Mouse (Mus musculus) testis, adult 2 months (tissue): ENCODE measurements around the gene Hcn3. TPM values are rescaled to one million over a fixed set of nuclear protein-coding genes. Genes with fewer than 3 reads are reported as not detected.
A peak's percentile ranks its signal among the peaks of the same experiment; 100 is the strongest.

Experiments
- H3K27ac ChIP-seq: fragments of 200-500 bp; 2 replicates; pipeline ENCODE4 v1.5.1; 2012; ENCODE audit warnings: low read depth, low read length; ENCODE audit not compliant: control insufficient read depth, insufficient read depth
- H3K27me3 ChIP-seq: fragments of 200-500 bp; 2 replicates; pipeline ENCODE4 v1.6.1; 2012; ENCODE audit warnings: mild to moderate bottlenecking, low read length, moderate library complexity; ENCODE audit not compliant: control insufficient read depth, insufficient read depth
- H3K36me3 ChIP-seq: fragments of 200-500 bp; 2 replicates; pipeline ENCODE4 v1.6.1; 2012; ENCODE audit warnings: mild to moderate bottlenecking, low read length; ENCODE audit not compliant: control insufficient read depth, insufficient read depth
- H3K4me1 ChIP-seq: fragments of 200-500 bp; 2 replicates; pipeline ENCODE4 v1.6.1; 2012; ENCODE audit warnings: low read length; ENCODE audit not compliant: control insufficient read depth, insufficient read depth
- H3K4me3 ChIP-seq: fragments of 200-500 bp; 2 replicates; pipeline ENCODE4 v1.5.1; 2012; ENCODE audit warnings: low read depth, mild to moderate bottlenecking, low read length, moderate library complexity, mixed read lengths; ENCODE audit not compliant: control insufficient read depth
- CTCF ChIP-seq: fragments of 200-500 bp; IDR thresholded peaks from 2 replicates; pipeline ENCODE4 v1.5.1; 2012; ENCODE audit warnings: low read depth, mild to moderate bottlenecking, inconsistent platforms, low read length, moderate library complexity; ENCODE audit not compliant: control insufficient read depth, insufficient read depth, insufficient replicate concordance
- POLR2A ChIP-seq: fragments of 200-500 bp; IDR thresholded peaks from 2 replicates; pipeline ENCODE4 v1.6.1; 2012; ENCODE audit warnings: low read depth, mild to moderate bottlenecking, inconsistent platforms, low read length, moderate library complexity; ENCODE audit not compliant: control insufficient read depth
- polyA plus RNA-seq: library from polyadenylated mRNA; depleted of rRNA; stranded (reverse); fragments of >200 nt; gene quantifications from 2 replicates; pipeline ENCODE4 v1.2.3, GENCODE M21; 2012

Hcn3 gene
- polyA plus RNA-seq, 1 experiment, result 2.2 TPM

DNA sequence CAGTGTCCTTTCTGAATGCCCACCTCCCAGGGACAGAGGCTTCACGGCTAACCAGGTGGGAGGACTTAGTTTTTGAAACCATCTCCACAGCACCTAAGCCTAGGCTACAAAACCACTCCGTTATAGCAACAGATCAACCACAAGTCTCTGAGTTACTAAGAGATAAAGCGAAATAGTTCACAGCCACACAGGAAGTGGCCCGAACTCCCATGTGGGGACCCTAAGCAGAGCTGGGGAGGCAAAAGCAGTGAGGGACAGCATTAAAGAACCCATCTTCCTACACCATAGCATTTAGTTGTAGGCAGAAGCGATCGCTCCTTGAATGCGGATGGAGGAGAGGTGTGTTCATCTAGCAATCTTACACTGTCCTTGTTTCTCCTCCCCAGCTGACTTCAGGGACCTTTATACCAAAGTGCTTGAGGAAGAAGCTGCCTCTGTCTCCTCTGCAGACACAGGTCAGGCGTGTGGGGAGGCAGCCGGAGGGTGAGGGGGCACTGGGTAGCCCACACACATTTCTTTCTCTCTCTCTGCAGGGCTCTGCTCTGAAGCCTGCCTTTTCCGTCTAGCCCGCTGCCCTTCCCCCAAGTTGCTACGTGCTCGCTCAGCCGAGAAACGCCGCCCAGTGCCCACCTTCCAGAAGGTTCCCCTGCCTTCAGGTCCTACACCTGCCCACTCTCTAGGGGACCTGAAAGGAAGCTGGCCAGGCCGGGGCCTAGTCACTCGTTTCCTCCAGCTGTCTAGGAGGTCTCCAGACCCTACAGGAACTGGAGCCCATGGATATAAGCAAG lies 27.9 kb upstream of the Hcn3 start:
- Histone ChIP-seq H3K4me3 (no peak overlapping the region), H3K4me1 (peaks cover 12% of the 10 kb centered on the region), H3K27ac (no peak overlapping the region), H3K36me3 (no peaks in the 10 kb centered on the region), H3K27me3 (no peaks in the 10 kb centered on the region)
- no peak for TF ChIP-seq CTCF
- TF ChIP-seq POLR2A, result no peak

DNA sequence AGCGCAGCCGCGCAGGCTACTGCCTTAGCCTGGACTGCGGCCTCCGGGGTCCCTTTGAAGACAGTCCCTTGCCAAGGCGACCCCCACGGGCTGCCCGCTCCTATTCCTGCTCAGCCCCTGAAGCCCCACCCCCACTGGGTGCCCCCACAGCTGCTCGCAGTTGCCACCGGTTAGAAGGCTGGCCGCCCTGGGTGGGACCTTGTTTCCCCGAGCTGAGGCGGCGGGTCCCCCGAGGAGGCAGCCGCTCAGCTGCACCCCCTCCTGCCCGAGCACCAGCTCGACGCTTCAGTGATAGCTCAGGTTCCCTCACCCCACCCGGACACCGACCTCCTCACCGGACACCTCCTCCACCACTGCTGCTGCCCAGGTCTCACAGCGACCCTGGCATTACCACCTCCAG lies 27.2 kb upstream of the Hcn3 start:
- H3K27me3 ChIP-seq, result no peaks in the 10 kb centered on the region
- no peaks in the 10 kb centered on the region for H3K36me3 ChIP-seq

DNA sequence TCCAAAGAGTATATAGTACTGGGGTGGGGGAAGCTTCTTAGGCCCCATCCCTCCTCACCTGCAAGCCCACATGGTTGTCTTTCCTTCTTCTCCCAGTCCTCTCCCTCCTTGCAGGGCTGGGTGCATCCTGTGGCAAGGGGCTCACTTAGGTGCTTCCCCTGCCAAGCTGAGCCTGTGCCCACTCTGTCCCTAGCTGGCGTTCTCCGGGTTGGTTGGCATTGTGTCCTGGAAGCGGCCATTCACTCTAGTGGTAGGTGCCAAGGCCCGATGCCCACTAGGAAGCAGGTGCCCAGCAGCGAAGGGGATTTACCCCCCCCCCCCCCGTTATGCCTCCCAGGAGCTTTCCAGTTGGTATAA lies 23.9 kb upstream of the Hcn3 start:
- Histone ChIP-seq H3K36me3 (no peaks in the 10 kb centered on the region; the same call in 1 of the 2 replicates), H3K4me3 (no peak overlapping the region), H3K4me1 (peaks cover 14% of the 10 kb centered on the region), H3K27me3 (no peaks in the 10 kb centered on the region), H3K27ac (no peak overlapping the region)
- TF ChIP-seq CTCF (no peak), POLR2A (no peak)

More for the DNA sequence above, 27.2 kb upstream of the Hcn3 start:
- TF ChIP-seq CTCF, result no peak
- TF ChIP-seq POLR2A, result no peak
- no peak overlapping the region for H3K27ac ChIP-seq
- peak overlapping the region; percentile 10 for H3K4me3 ChIP-seq
- H3K4me1 ChIP-seq, result peaks cover 14% of the 10 kb centered on the region

DNA sequence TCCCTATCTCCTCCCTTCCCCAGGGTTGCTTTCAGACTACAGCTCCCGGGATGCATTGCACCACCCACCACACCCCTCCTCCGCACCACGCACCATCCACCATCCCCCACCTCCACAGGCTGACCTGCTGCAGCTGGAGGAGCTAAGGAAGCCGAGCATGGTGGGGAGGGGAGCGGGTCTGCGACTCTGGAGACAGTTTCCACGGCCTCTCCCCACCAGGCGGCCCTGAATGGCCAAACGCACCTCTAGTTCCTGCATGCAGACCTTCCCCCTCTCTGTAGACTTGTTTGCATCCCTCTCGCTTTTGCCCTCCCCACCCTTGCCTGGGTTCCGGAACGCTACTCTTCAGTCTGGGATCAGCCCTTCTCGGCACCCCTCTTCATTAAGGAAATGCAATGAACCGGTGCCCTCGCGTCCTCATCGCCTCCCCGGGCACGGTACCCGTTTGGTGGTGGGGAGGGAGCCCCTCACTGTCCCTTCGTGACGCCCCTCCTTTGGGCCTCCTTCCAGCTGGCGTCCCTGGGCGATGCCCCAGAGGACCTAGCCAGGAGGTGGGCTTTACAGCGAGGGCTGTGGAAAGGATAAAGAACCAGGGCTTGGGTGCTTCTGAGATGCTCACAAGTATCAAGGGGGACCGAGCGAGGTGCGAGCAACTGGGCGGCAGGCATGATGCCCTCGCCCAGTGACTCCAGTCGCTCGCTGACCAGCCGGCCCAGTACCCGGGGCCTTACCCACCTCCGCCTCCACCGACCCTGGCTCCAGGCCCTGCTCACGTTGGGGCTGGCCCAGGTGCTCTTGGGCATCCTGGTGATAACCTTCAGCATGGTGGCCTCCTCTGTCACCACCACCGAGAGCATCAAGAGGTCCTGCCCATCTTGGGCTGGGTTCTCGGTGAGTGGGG lies 23.3 kb upstream of the Hcn3 start, which contains the start of gene Fam189b:
TSS of gene Fam189b (plus strand) at position 86 of the 901 bp plus-strand sequence.
- Histone ChIP-seq H3K36me3 (no peaks in the 10 kb centered on the region; the same call in 1 of the 2 replicates), H3K4me1 (peaks cover 14% of the 10 kb centered on the region), H3K27me3 (no peaks in the 10 kb centered on the region), H3K4me3 (peak within 1 kb of the TSS; percentile 78), H3K27ac (no peak within 1 kb of the TSS)
- TF ChIP-seq POLR2A (peak; percentile 55; the same call in 1 of the 2 replicates), CTCF (no peak)

DNA sequence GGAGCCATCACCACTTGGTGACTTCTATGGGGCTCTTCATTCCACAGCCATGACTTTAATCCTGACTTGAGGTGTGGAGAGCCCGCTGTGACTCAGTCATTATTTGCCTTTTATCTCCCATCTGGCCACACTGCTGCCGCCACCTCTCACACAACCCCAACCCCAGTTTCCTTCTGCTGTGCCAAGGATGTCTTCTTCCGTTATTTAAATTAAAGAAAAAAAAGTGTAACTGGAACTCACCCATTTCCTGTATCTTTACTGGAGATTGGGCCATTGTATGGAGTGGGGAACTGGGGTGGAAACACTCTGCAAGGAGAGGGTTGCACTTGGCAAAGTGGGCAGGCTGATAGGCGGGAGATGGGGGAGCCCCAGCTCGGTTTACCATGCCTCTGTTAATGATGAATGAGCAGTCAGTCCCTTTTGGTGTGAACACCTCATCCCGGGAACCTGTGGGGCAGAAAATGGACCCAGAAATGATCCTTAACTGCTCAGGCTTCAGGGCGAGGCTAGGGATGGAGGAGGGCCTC lies 22.6 kb upstream of the Hcn3 start:
- peaks cover 19% of the 10 kb centered on the region for H3K4me1 ChIP-seq
- no peaks in the 10 kb centered on the region for H3K27me3 ChIP-seq
- H3K4me3 ChIP-seq, result no peak overlapping the region
- H3K27ac ChIP-seq, result no peak overlapping the region
- H3K36me3 ChIP-seq, result no peaks in the 10 kb centered on the region; the same call in 1 of the 2 replicates
- TF ChIP-seq POLR2A, result no peak
- no peak for TF ChIP-seq CTCF

DNA sequence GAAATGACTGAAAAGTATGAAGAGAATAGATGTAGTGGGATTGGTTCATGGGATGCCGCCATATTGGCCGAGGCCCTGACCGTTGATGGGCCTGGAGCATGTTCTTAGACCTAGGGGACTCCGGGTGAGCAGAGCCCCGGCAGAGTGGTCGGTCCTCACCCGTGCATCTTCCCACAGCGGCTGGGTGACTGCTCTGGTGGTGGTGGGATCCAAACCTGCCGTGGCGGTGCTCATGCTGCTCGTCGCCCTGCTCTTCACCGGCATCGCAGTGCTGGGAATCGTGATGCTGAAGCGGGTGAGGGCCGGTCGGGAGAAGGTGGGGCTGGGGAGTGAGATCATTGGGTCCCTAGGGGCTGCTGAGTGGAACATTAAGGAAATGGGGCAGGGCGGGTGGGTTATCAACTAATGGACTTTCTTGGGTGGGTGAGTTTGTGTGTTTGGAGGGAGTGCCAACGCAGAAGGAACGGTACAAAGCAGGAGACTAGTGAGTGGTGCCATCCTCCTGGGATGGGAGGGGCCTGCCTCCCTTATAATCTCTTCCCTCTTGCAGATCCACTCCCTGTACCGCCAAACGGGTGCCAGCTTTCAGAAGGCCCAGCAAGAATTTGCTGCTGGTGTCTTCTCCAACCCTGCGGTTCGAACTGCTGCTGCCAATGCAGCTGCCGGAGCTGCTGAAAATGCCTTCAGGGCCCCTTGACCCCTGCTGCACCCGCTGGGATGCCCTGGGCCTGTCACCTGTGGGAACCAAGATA lies 21.9 kb upstream of the Hcn3 start:
- TF ChIP-seq CTCF, result no peak
- no peak for TF ChIP-seq POLR2A
- no peaks in the 10 kb centered on the region; the same call in 1 of the 2 replicates for H3K36me3 ChIP-seq
- peaks cover 16% of the 10 kb centered on the region for H3K4me1 ChIP-seq
- no peak overlapping the region for H3K27ac ChIP-seq
- no peaks in the 10 kb centered on the region for H3K27me3 ChIP-seq
- H3K4me3 ChIP-seq, result no peak overlapping the region
